Mouse (Mus musculus): ENCODE measurements around the gene Zbtb41.

Gene Zbtb41

GRCm38 (mm10) chr1:139478898-139479297, 56.8 kb downstream of the Zbtb41 start:
- no peak for DNase-seq (ENCODE audit: low spot score in 2 of 2)

GRCm38 (mm10) chr1:139480246-139480645, 58.2 kb downstream of the Zbtb41 start:
- DNase-seq (ENCODE audit: low spot score in 2 of 2), result no peak

GRCm38 (mm10) chr1:139481146-139481545, 59.1 kb downstream of the Zbtb41 start:
- DNase-seq (ENCODE audit: low spot score in 2 of 2), result no peak

GRCm38 (mm10) chr1:139494630-139495029, 72.5 kb downstream of the Zbtb41 start:
- DNase-seq (ENCODE audit: low spot score in 2 of 2), result no peak

GRCm38 (mm10) chr1:139495408-139495807, 73.3 kb downstream of the Zbtb41 start:
- DNase-seq (ENCODE audit: low spot score in 2 of 2), result no peak

GRCm38 (mm10) chr1:139496212-139496611, 74.1 kb downstream of the Zbtb41 start:
- no peak for DNase-seq (ENCODE audit: low spot score in 2 of 2)

- DNase-seq (ENCODE audit: low spot score in 2 of 2), result no peak
Measured at GRCm38 (mm10) chr1:139499751-139500150, 77.7 kb downstream of the Zbtb41 start.

GRCm38 (mm10) chr1:139501258-139501752, 79.2 kb downstream of the Zbtb41 start, which contains the start of gene F13b:
TSS of gene F13b (plus strand) at chr1:139501702.
- no peak for DNase-seq (ENCODE audit: low spot score in 2 of 2)
